Mouse (Mus musculus) spleen, adult 2 months (tissue): ENCODE data around the gene Olfr13. TPM values are rescaled to one million over a fixed set of nuclear protein-coding genes. Genes with fewer than 3 reads are reported as not detected.
"Not testable (repeated sequence)": the region's sequence is repeated elsewhere in the genome, so short reads cannot be mapped to it uniquely, and the experiment has no call there.

Experiments
- DNase-seq, 2 experiments: peaks; one replicate each; pipeline versions ENCODE4 v3.0.0 to v3.0.0-alpha.2; 2012 to 2021; ENCODE audit warnings: low spot score in 2 of 2, low read depth in 1 of 2
- H3K27ac ChIP-seq: fragments of 200-500 bp; 2 replicates; pipeline ENCODE4 v1.5.1; 2012; ENCODE audit warnings: low read length, inconsistent platforms; ENCODE audit not compliant: insufficient read depth
- H3K27me3 ChIP-seq: fragments of 200-500 bp; 2 replicates; pipeline ENCODE4 v1.6.1; 2012; ENCODE audit warnings: mild to moderate bottlenecking, moderate library complexity, low read length, inconsistent platforms; ENCODE audit not compliant: control insufficient read depth, insufficient read depth
- H3K36me3 ChIP-seq: fragments of 200-500 bp; 2 replicates; pipeline ENCODE4 v1.6.1; 2012; ENCODE audit warnings: mild to moderate bottlenecking, low read length, inconsistent platforms; ENCODE audit not compliant: control insufficient read depth, insufficient read depth
- H3K4me1 ChIP-seq: fragments of 200-500 bp; 2 replicates; pipeline ENCODE4 v1.6.1; 2011; ENCODE audit warnings: inconsistent platforms; ENCODE audit not compliant: control insufficient read depth, insufficient read depth, insufficient read length
- H3K4me3 ChIP-seq: fragments of 200-500 bp; 2 replicates; pipeline ENCODE4 v1.5.1; 2011; ENCODE audit warnings: mild to moderate bottlenecking, inconsistent platforms; ENCODE audit not compliant: insufficient read depth, insufficient read length; ENCODE audit errors: extremely low read depth
- CTCF ChIP-seq: fragments of 200-500 bp; IDR thresholded peaks from 2 replicates; pipeline ENCODE4 v1.5.1; 2011; ENCODE audit warnings: mild to moderate bottlenecking, inconsistent platforms; ENCODE audit not compliant: insufficient read depth, insufficient read length, insufficient replicate concordance; ENCODE audit errors: extremely low read depth
- POLR2A ChIP-seq: fragments of 200-500 bp; IDR thresholded peaks from 2 replicates; pipeline ENCODE4 v1.6.1; 2011; ENCODE audit warnings: low read depth, low read length, inconsistent platforms
- WGBS: fragments of 180-500 bp; shearing (Covaris S2); methylation state at CpG from one replicate; pipeline ENCODE4 v1.1.7; 2018; 5-methylcytosine and 5-hydroxymethylcytosine counted together
- polyA plus RNA-seq: library from polyadenylated mRNA; depleted of rRNA; stranded (reverse); fragments of >200 nt; gene quantifications from 2 replicates; pipeline ENCODE4 v1.2.3, GENCODE M21; 2012; rRNA removed

The Olfr13 gene
- not detected in 2 replicates for polyA plus RNA-seq

DNA sequence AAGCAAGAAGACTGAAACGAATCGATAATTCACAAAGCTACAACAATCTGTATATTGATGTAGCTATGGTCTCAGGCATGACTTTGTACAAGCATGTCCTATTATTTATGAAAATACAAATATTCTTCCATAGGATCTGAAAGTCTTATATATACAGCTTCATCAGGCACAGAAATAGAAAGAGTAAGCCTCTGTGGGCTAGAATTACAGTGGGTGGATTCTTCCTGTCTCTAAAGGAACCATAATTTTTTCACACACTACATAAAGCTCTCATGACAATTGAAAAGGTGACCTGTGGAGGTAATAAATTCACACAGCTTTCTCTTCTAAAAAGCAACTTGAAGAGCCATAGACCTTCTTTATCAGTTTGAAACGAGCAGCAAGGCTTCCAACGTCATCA is at the start of gene Olfr13:
Olfr13 (plus strand) TSS at position 301 of the 400 bp plus-strand sequence.
- H3K4me1 ChIP-seq: no peaks in the 10 kb centered on the region
- 63% methylated on average over 4 of the region's 4 CpGs for WGBS
- no peak for DNase-seq
- no peaks in the 10 kb centered on the region for H3K27me3 ChIP-seq
- TF ChIP-seq CTCF: no peak
- no peak for TF ChIP-seq POLR2A
- no peaks in the 10 kb centered on the region for H3K36me3 ChIP-seq
- no peak within 1 kb of the TSS for H3K27ac ChIP-seq
- H3K4me3 ChIP-seq: no peak within 1 kb of the TSS

DNA sequence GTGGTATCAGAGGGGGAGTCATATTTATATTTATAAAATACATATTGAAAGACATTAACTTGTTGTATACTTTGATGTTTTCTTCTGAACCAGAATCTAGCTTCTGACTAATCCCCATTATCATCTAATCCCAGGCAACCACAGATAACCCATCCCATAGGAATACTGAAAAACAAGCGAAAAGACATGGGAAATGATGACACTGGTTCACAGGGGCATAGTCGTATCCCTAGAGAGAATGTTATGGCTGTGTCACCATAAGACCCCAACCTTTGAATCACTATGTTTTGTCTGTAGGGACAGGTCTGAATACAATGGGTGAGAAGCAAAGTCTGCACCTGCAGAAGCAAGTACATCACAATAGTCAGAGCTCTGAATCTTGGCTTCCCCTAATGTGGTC is 25.7 kb upstream of the Olfr13 start, which contains the start of gene Olfr237-ps1:
Olfr237-ps1 (plus strand) TSS at position 301 of the 400 bp plus-strand sequence.
- DNase-seq, H3K27ac ChIP-seq, H3K27me3 ChIP-seq, H3K4me3 ChIP-seq, H3K36me3 ChIP-seq, H3K4me1 ChIP-seq: not testable (repeated sequence)
- WGBS: 83% methylated on average over 2 of the region's 2 CpGs

DNA sequence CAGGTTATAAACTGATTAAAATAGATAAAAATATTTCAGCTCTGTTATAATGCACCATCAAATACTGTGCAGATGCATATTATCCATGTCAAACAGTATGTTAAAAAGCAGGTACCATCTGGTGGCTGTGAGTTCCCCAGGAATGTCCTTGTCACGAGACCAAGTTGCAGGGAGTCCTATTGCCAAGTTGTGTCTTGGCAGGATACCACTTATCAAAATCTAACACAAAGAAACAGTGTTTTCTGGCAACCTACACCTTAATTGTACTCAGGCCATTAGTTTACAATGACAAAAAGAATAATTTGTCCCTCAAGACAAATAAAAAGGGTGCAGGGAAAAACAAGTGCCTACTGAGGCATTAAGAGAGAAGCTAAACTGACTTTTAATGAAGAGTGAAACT is 12.4 kb upstream of the Olfr13 start:
- H3K27ac ChIP-seq: no peak overlapping the region
- no peaks in the 10 kb centered on the region for H3K4me1 ChIP-seq
- no peak overlapping the region for H3K4me3 ChIP-seq
- no peak for DNase-seq
- H3K27me3 ChIP-seq: no peaks in the 10 kb centered on the region
- TF ChIP-seq POLR2A (no peak), CTCF (no peak)
- 63% methylated on average over 1 of the region's 1 CpGs for WGBS
- H3K36me3 ChIP-seq: no peaks in the 10 kb centered on the region

DNA sequence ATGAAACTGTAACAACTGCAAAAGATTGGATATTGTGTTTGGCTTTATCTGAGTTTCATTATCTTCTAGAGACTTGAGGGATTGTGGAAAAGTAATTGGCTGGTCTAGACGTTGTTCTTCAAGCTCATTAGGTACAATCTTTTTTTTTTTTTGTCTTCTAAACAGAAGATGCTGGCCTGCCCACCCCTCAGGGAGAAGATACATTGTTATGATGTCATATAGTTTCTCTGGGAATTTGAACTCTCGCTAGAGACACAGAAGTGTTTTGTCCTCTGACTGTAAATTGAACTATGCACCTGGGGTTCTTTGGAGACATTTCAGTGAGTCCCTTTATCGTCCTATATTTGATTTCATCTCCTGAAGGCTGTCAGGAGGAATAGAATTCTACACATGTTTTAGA is 9.0 kb upstream of the Olfr13 start, which contains the start of gene Olfr437:
Olfr437 (plus strand) TSS at position 301 of the 400 bp plus-strand sequence.
- Histone ChIP-seq H3K4me1 (no peaks in the 10 kb centered on the region), H3K4me3 (no peak within 1 kb of the TSS), H3K27me3 (no peaks in the 10 kb centered on the region), H3K27ac (no peak within 1 kb of the TSS), H3K36me3 (no peaks in the 10 kb centered on the region)
- TF ChIP-seq CTCF (no peak), POLR2A (no peak)
- DNase-seq: no peak
- 68% methylated on average over 3 of the region's 3 CpGs for WGBS

DNA sequence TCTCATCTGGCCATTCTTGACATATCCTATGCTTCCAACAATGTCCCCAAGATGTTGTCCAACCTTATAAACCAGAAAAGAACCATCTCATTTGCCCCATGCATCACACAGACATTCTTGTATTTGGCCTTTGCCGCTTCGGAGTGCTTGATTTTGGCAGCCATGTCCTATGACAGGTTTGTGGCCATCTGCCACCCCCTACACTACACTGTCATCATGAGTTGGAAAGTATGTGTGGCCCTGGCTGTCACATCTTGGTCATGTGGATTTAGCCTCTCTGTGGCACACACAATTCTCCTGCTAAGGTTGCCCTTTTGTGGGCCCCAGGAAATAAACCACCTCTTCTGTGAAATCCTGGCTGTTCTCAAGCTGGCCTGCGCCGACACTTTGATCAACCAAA is 4.7 kb upstream of the Olfr13 start:
- TF ChIP-seq CTCF (no peak), POLR2A (no peak)
- 96% methylated on average over 4 of the region's 4 CpGs for WGBS
- Histone ChIP-seq H3K27me3 (no peaks in the 10 kb centered on the region), H3K4me3 (no peak overlapping the region), H3K4me1 (no peaks in the 10 kb centered on the region), H3K36me3 (no peaks in the 10 kb centered on the region), H3K27ac (no peak overlapping the region)
- DNase-seq: no peak

DNA sequence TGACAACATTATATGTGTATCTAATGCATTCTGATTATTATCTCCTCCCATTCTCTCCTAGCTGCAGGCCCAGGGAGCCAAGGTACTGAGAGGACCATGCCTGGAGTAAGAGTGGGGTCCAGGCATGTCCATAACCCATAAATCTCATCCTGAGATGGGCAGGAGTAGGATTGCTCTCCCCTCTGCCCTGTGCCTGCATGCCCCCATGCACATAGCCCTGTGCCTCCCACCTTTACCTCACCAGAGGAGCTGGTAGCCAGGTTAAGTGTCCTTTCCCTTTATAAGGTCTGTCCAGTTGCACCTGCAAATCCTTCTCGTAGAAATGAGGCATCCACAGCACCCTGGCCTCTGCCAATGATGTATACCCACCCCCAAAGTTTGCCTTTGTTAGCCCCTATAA is 6.2 kb downstream of the Olfr13 start:
- H3K27ac ChIP-seq: no peak overlapping the region
- H3K36me3 ChIP-seq: no peaks in the 10 kb centered on the region
- no peak overlapping the region for H3K4me3 ChIP-seq
- TF ChIP-seq POLR2A: no peak
- no peak for TF ChIP-seq CTCF
- no peaks in the 10 kb centered on the region for H3K27me3 ChIP-seq
- 52% methylated on average over 1 of the region's 1 CpGs for WGBS
- H3K4me1 ChIP-seq: no peaks in the 10 kb centered on the region
- DNase-seq: no peak

DNA sequence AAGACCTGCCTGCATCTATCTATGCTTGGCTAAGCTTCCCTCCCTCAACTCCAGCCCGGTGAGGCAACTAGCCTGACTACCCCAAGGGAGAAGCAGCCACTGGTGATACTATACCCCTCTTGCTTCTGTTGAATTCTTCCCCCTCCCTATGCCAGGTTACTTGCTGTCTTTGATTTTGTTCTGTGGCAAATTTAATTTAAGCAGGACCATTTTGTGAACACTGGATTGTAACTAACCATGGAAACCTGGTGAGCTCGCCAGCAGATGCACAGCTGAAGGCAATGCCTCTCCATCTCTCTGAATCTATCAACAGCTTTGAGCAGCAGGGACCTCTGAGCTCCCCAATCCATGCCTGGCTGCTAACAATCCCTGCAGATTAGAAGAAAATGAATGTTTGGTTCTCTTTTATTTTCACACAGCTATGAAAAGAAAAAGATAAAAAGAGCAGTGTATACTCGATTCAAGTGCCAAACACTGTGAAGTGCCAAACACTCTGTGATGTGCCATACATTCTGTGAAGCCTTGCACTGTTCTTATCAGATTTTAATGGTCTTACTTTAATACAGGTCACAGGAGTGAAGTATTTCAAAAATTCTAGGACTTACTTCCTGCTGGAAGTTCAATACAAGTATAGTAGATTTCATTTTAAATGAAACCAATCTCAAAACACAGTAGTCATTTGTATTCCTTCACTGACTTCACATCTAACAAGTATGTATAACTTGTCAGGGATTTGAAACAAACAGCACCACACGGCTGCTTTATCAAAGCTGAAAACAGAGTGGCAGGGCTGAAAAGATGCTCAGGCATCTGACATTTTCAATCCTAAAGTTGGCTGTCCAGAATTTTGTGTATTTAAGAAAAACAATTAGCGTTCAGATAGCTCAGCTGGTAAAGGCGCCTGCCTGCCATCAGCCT is 6.9 kb downstream of the Olfr13 start:
- Histone ChIP-seq H3K4me1 (no peaks in the 10 kb centered on the region), H3K36me3 (no peaks in the 10 kb centered on the region), H3K4me3 (no peak overlapping the region), H3K27me3 (no peaks in the 10 kb centered on the region), H3K27ac (no peak overlapping the region)
- no peak for TF ChIP-seq POLR2A
- no peak for DNase-seq
- 75% methylated on average over 6 of the region's 6 CpGs for WGBS
